Mouse (Mus musculus) kidney, embryonic 16.5 days (tissue): ENCODE measurements at regions not wholly inside any gene's neighbourhood (a gene's known extent, or its start where the extent isn't known, plus 50 kb on each side); places are given as distances from the start of the nearest gene placed in this dataset.
A peak's percentile ranks its signal among the peaks of the same experiment; 100 is the strongest.

Experiments used
- ATAC-seq: fragments of 200-750 bp; cut with Nextera tagmentation; 2 replicates; pipeline ENCODE4 v1.8.0; 2017; ENCODE audit warnings: moderate TSS enrichment; ENCODE audit not compliant: low FRiP score, low TSS enrichment
- H3K27ac ChIP-seq: fragments of 300-500 bp; sonication (generic); 2 replicates; pipeline ENCODE4 v1.5.1; 2014; ENCODE audit warnings: low read length
- H3K27me3 ChIP-seq: fragments of 300-500 bp; sonication (generic); 2 replicates; pipeline ENCODE4 v1.6.1; 2014; ENCODE audit warnings: low read length, control low read depth, mixed read lengths; ENCODE audit not compliant: insufficient read depth
- H3K36me3 ChIP-seq: fragments of 300-500 bp; sonication (generic); 2 replicates; pipeline ENCODE4 v1.6.1; 2014; ENCODE audit warnings: low read length, control low read depth, mixed read lengths; ENCODE audit not compliant: insufficient read depth
- H3K4me1 ChIP-seq: fragments of 300-500 bp; sonication (generic); 2 replicates; pipeline ENCODE4 v1.6.1; 2014; ENCODE audit warnings: low read length, control low read depth, mixed read lengths; ENCODE audit not compliant: insufficient read depth
- H3K4me2 ChIP-seq: fragments of 300-500 bp; sonication (generic); replicated peaks from 2 replicates; pipeline ENCODE4 v1.6.1; 2014; ENCODE audit warnings: low read depth, low read length
- H3K4me3 ChIP-seq: fragments of 300-500 bp; sonication (generic); 2 replicates; pipeline ENCODE4 v1.5.1; 2014; ENCODE audit warnings: mild to moderate bottlenecking, low read length
- H3K9ac ChIP-seq: fragments of 300-500 bp; sonication (generic); replicated peaks from 2 replicates; pipeline ENCODE4 v1.6.1; 2014; ENCODE audit warnings: low read length
- H3K9me3 ChIP-seq: fragments of 300-500 bp; sonication (generic); 2 replicates; pipeline ENCODE4 v1.6.1; 2016; ENCODE audit warnings: low read length, control low read depth
- WGBS: fragments of 180-500 bp; shearing (Covaris S2); extraction: QIAGEN DNeasy Blood & Tissue Kit; methylation state at CpG from one replicate; pipeline ENCODE4 v1.1.7; 2014; 5-methylcytosine and 5-hydroxymethylcytosine counted together

GRCm38 (mm10) chr4:81764026-81764867, 321.6 kb upstream of the Mpdz start:
- 35% methylated on average over 11 of the region's 11 CpGs for WGBS
- peak; percentile 87 for ATAC-seq
- Histone ChIP-seq H3K9me3 (no peaks in the 10 kb centered on the region), H3K9ac (no peak overlapping the region; the same call in 1 of the 2 replicates), H3K27me3 (no peaks in the 10 kb centered on the region), H3K27ac (no peak overlapping the region), H3K4me2 (no peak overlapping the region), H3K4me1 (peaks cover 11% of the 10 kb centered on the region; the same call in 1 of the 2 replicates), H3K36me3 (no peaks in the 10 kb centered on the region), H3K4me3 (no peak overlapping the region)

GRCm38 (mm10) chr4:81763311-81764025, 320.9 kb upstream of the Mpdz start:
- WGBS, result 44% methylated on average over 10 of the region's 10 CpGs
- H3K4me1 ChIP-seq, result peaks cover 11% of the 10 kb centered on the region; the same call in 1 of the 2 replicates
- no peak for ATAC-seq
- H3K27ac ChIP-seq, result no peak overlapping the region
- no peak overlapping the region for H3K4me2 ChIP-seq
- no peak overlapping the region for H3K9ac ChIP-seq
- H3K9me3 ChIP-seq, result no peaks in the 10 kb centered on the region
- no peaks in the 10 kb centered on the region for H3K27me3 ChIP-seq
- H3K36me3 ChIP-seq, result no peaks in the 10 kb centered on the region
- no peak overlapping the region for H3K4me3 ChIP-seq

- 47% methylated on average over 11 of the region's 11 CpGs for WGBS
- H3K9ac ChIP-seq, result no peak overlapping the region
- H3K27me3 ChIP-seq, result no peaks in the 10 kb centered on the region
Observed at GRCm38 (mm10) chr4:81762592-81763229, 320.1 kb upstream of the Mpdz start.

GRCm38 (mm10) chr4:81757905-81758304, 315.3 kb upstream of the Mpdz start:
- ATAC-seq, result no peak
- H3K27ac ChIP-seq, result no peak overlapping the region
- H3K4me2 ChIP-seq, result no peak overlapping the region
- WGBS, result 30% methylated on average over 1 of the region's 1 CpGs
- H3K9ac ChIP-seq, result no peak overlapping the region
- peaks cover 5% of the 10 kb centered on the region; the same call in 1 of the 2 replicates for H3K4me1 ChIP-seq
- no peak overlapping the region for H3K4me3 ChIP-seq
- no peaks in the 10 kb centered on the region for H3K9me3 ChIP-seq
- H3K36me3 ChIP-seq, result no peaks in the 10 kb centered on the region
- H3K27me3 ChIP-seq, result no peaks in the 10 kb centered on the region

More at GRCm38 (mm10) chr4:81762592-81763229, 320.1 kb upstream of the Mpdz start:
- Histone ChIP-seq H3K27ac (no peak overlapping the region), H3K36me3 (no peaks in the 10 kb centered on the region), H3K4me1 (peaks cover 11% of the 10 kb centered on the region; the same call in 1 of the 2 replicates), H3K9me3 (no peaks in the 10 kb centered on the region), H3K4me3 (no peak overlapping the region), H3K4me2 (no peak overlapping the region)
- no peak for ATAC-seq

GRCm38 (mm10) chr4:81744629-81745509, 302.3 kb upstream of the Mpdz start:
- Histone ChIP-seq H3K9me3 (no peaks in the 10 kb centered on the region), H3K36me3 (no peaks in the 10 kb centered on the region), H3K27me3 (no peaks in the 10 kb centered on the region), H3K4me3 (peak overlapping the region; percentile 7; the same call in 1 of the 2 replicates), H3K4me1 (peaks cover 20% of the 10 kb centered on the region), H3K27ac (peak overlapping the region; percentile 76), H3K4me2 (peak overlapping the region; percentile 39), H3K9ac (no peak overlapping the region)
- peak; percentile 96 for ATAC-seq
- 16% methylated on average over 18 of the region's 18 CpGs for WGBS

GRCm38 (mm10) chr4:81743978-81744628, 301.5 kb upstream of the Mpdz start:
- Histone ChIP-seq H3K4me3 (no peak overlapping the region), H3K4me1 (peaks cover 20% of the 10 kb centered on the region), H3K27ac (peak overlapping the region; percentile 68), H3K36me3 (no peaks in the 10 kb centered on the region), H3K9me3 (no peaks in the 10 kb centered on the region), H3K4me2 (no peak overlapping the region), H3K9ac (no peak overlapping the region), H3K27me3 (no peaks in the 10 kb centered on the region)
- 35% methylated on average over 8 of the region's 8 CpGs for WGBS
- ATAC-seq, result no peak

GRCm38 (mm10) chr4:81742536-81743459, 300.2 kb upstream of the Mpdz start:
- ATAC-seq, result no peak
- Histone ChIP-seq H3K4me2 (no peak overlapping the region), H3K4me3 (no peak overlapping the region), H3K36me3 (no peaks in the 10 kb centered on the region), H3K9ac (no peak overlapping the region), H3K27me3 (no peaks in the 10 kb centered on the region), H3K27ac (no peak overlapping the region), H3K9me3 (no peaks in the 10 kb centered on the region), H3K4me1 (peaks cover 20% of the 10 kb centered on the region)
- WGBS, result 48% methylated on average over 4 of the region's 4 CpGs

GRCm38 (mm10) chr4:81734391-81734790, 291.8 kb upstream of the Mpdz start:
- H3K4me3 ChIP-seq, result no peak overlapping the region

More at GRCm38 (mm10) chr4:81734391-81734790, 291.8 kb upstream of the Mpdz start:
- no peaks in the 10 kb centered on the region for H3K9me3 ChIP-seq
- no peaks in the 10 kb centered on the region for H3K36me3 ChIP-seq
- H3K27me3 ChIP-seq, result no peaks in the 10 kb centered on the region
- no peaks in the 10 kb centered on the region for H3K4me1 ChIP-seq
- H3K9ac ChIP-seq, result no peak overlapping the region
- ATAC-seq, result no peak
- WGBS, result 95% methylated on average over 2 of the region's 2 CpGs
- no peak overlapping the region for H3K27ac ChIP-seq
- H3K4me2 ChIP-seq, result no peak overlapping the region
